Mouse (Mus musculus) bone marrow macrophage, adult 2 months (primary cell): Measurements from ENCODE around the gene Cfl1.
A peak's percentile ranks its signal among the peaks of the same experiment; 100 is the strongest.

Experiments used
- CTCF ChIP-seq: IDR thresholded peaks from 2 replicates; pipeline ENCODE4 v1.5.1; 2012; ENCODE audit warnings: low read depth, mild to moderate bottlenecking, low read length, moderate library complexity
- POLR2A ChIP-seq: IDR thresholded peaks from 2 replicates; pipeline ENCODE4 v1.6.1; 2012; ENCODE audit warnings: mild to moderate bottlenecking, low read depth, low read length, borderline replicate concordance

DNA sequence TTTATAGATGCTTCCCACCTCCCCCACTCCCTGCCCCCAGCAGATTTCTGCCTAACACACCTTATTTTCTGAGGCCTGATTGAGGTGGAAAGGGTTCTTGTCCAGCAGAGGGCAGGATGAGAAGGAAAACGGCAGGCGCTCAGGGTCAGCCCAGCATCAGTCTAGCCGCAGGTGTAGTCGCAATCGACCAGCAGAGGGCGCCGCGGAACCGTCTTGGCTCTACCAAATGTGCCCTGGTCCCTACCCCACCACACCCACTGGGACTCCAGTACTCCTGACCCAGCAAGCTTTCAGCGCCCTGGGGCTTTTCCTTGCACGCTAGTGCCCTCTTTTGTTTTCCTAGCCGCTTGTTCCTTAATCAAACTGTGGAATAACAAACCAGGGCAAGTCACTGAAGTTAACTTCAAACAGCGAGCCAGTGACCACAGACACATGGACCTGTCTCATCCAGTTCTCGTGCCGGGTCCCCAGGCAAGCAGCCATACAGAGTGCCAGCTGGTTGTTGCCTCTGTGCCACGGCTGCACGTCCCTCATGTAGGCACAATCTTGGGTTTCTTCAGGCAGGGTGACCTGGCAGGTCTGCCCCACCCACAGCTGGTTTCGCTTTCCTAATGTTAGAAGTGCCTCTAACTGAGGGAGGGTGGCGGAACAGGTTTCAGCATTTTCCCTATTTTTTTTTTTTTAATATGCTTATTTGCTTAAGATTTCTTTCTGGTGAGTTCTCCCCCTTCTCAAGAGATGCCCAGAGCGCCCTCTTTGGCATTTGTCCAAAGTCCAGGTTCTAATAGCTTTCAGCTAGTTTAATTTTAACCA is 39.3 kb downstream of the Cfl1 start:
- peak; percentile 75 for TF ChIP-seq CTCF
- TF ChIP-seq POLR2A = no peak
